Mouse (Mus musculus) lung, adult 2 months (tissue): ENCODE measurements around the gene Grip1.

Source experiments
- CTCF ChIP-seq: fragments of 200-500 bp; IDR thresholded peaks from 2 replicates; pipeline ENCODE4 v1.5.1; 2011; ENCODE audit warnings: mild to moderate bottlenecking, low read length, control low read depth; ENCODE audit not compliant: insufficient read depth
- POLR2A ChIP-seq: fragments of 200-500 bp; IDR thresholded peaks from 2 replicates; pipeline ENCODE4 v1.6.1; 2011; ENCODE audit warnings: low read depth, mild to moderate bottlenecking, control low read depth, low read length, borderline replicate concordance; ENCODE audit errors: extremely low read depth

DNA sequence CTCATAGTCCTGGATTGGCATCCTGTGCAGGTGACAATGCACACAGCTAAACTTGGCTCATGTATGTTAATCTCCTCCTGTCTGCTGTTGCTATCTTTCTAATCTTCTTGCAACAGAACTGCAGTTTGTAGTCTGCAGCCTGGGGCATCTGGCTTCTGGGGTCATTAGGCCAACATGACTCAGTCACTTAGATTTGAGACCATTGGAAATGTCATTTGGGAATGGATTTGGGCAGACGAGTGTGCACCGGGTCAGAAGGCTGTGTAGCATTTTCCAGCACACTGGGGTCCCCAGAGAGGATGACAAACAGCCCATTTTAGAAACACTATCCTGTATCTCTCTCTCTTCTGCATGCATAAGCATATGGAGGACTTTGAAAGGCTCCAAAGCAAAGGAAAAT, 268.8 kb downstream of the Grip1 start:
- no peak for TF ChIP-seq CTCF
- TF ChIP-seq POLR2A: no peak
